Mouse (Mus musculus) stomach, postnatal 0 days (tissue): Measurements from ENCODE around the gene Eef2k.

ENCODE experiments used
- CTCF ChIP-seq: IDR thresholded peaks from 2 replicates; pipeline ENCODE4 v1.5.1; 2016; ENCODE audit warnings: antibody characterized with exemption, low read depth, mild to moderate bottlenecking, moderate library complexity
- EP300 ChIP-seq: optimal IDR thresholded peaks from 2 replicates; pipeline ENCODE3; 2016; ENCODE audit warnings: antibody characterized with exemption

GRCm38 (mm10) chr7:120879972-120880371 is 37.3 kb downstream of the Eef2k start:
- TF ChIP-seq CTCF (no peak), EP300 (no peak)
